Mouse (Mus musculus) inflammation-experienced regulatory T-cells (primary cell): Measurements from ENCODE around the gene Pcp4l1. TPM values are rescaled to one million over a fixed set of nuclear protein-coding genes. Genes with fewer than 3 reads are reported as not detected.

ENCODE experiments used
- polyA plus RNA-seq, 2 experiments: library from polyadenylated mRNA; unstranded; fragments of 100-300 nt; shearing (Covaris generic); gene quantifications; one replicate each; pipeline ENCODE4 v1.2.1; 2017

Gene Pcp4l1
- polyA plus RNA-seq: under 1 TPM in 1 of 2 experiments, not detected in 1; 0.17 TPM

GRCm38 (mm10) chr1:171195887-171196397 is at the start of gene Pcp4l1:
Gene Pcp4l1, minus strand, starts transcription at chr1:171196268.

DNA sequence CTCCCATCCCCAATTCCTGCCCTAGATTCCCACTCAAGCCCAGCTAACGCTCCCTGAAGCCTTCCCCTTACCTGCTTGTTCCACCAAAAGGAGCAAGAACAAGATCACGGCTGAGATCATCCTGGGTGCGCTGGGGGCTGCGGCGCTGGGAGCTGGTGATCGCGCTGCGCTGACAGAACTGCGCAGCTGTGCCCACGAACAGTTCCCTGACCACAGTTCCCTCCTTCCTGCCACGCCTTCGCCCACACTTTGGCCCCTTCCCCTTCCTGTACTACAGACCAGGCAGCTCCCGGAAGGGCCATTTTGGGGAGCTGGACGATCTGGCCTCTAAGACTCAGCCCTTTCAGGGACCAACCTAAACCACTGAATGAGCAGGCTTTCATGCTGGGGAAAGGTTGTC is 38.1 kb upstream of the Pcp4l1 start, which contains the start of gene Fcer1g:
Gene Fcer1g (minus strand): TSS at position 240 of the 400 bp plus-strand sequence.

GRCm38 (mm10) chr1:171224857-171225256 is 28.8 kb upstream of the Pcp4l1 start, which contains the start of gene Apoa2:
Gene Apoa2, plus strand, starts transcription at chr1:171225054.

DNA sequence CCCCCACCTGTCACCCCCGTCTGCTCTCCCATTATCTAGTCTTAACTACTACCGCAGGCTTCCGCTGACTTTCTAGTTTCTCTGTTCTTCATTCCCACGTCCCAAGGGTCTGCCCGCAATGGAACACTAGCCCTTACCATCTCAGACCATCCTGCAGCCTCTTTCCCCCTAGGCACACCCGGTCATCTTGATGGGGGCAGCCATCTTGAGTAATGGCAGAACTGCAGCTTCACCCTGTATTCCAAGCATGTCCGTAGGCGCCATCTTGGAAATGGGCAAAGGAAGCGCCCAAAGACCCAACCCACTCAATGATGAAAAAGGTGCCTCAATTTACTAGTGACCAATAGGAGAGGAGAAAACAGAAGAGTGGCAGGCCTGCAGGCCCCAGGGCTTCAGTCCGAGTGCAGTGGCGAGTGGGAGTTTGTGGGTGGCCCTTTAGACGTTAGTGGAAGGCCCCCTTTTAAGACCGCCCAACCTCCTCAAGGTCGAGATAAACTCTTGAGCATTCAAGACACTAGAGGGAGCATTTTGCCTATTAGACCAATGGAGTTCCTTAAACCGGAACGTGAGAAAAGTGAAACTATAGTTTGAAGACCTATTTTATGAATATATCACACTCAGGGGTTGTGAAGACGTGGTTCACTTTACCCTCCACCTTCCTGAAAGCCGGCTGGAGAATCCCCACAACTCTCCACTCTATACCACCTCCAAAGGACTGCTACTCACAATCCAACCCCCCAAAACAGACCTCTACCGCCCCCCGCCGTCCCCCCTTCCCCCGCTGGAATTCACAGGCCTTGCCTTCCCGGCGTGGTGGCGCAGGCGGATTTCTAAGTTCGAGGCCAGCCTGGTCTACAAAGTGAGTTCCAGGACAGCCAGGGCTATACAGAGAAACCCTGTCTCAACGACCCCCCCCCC is 26.4 kb upstream of the Pcp4l1 start, which contains the start of gene Tomm40l:
Gene Tomm40l (minus strand): TSS at position 277 of the 918 bp plus-strand sequence.

DNA sequence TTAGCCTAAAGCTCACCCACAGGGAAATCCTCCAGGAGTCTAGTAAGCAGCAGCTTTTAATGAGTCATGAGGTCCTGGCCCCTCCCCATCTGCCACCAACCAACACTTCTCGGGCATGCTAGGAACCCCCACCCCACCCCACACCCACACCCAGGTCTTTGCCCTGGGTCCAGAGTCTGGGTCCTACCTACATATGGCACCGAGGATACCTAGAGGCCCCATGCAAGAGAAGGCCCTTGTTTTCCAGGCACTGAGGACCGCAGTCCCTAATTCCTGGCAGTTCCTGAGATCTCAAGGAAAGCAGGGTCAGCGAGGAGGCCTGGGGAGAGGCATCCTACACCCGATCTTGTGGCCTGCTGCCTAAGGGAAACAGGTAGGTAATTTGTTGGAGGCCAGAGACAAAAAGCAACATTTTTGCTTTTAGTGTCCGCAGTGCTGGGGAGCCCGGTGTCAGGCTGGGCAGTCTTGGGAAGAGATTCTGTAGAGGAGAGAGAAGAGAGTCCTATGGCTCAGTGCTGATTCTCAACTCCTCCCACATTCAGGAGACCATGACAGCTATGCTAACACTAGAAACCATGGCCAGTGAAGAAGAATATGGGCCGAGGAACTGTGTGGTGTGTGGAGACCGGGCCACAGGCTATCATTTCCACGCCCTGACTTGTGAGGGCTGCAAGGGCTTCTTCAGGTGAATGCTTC is 17.9 kb upstream of the Pcp4l1 start, which contains the start of gene Nr1i3:
Gene Nr1i3 (plus strand): TSS at position 170 of the 696 bp plus-strand sequence.

DNA sequence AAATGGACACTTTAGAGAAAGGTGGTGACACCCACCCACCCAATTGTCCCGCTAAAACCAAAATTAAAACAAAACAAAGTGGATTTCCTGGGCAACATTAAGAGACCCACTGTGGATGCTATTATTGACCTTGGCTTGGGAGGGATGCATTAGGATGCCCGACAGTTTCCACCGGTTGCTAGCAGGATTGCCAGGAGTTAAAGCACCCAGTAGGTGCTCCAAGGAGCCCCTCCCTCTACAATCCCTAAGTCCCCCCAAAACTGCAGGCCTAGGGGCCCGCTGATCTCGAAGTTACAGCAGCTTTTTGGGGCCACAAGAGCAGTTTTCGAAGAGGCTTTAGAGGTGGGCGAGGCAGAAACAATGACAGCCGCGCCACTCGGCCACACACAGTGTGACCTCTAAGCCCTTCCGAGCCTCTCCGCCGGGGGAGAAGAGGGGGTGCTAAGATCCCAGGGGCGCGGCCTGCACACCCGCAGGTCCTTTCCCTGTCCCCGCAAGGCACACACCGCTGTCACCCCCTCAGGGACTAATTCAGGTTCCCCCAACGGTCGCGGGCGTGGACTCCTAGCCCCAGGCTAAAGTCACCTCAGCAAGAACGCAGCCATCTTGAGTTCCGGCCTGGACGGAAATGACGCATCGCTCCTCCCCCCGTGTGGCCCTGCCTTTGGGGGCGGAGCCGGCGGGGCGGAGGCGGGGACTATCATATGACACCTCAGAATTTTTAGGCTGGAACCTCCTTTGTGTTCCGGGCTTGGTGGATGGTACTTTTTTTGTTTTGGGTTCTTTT is 45.9 kb downstream of the Pcp4l1 start, which contains the start of the genes Sdhc and Mpz:
Gene Sdhc (minus strand): TSS at position 630 of the 787 bp plus-strand sequence.
Gene Mpz (plus strand): TSS at position 738 of the 787 bp plus-strand sequence.

Other genes with a start within 250 kb of the Pcp4l1 start
- 1 to 10 TPM; 1.5 to 4.3 TPM for gene Fcgr2b, start 219.7 kb downstream of the Pcp4l1 start, polyA plus RNA-seq
- gene Fcgr4, start 177.3 kb downstream of the Pcp4l1 start, polyA plus RNA-seq: 1 to 10 TPM in 1 of 2 experiments, under 1 TPM in 1; 0.17 to 2.2 TPM
- gene Fcgr3, start 131.3 kb downstream of the Pcp4l1 start, polyA plus RNA-seq: 1 to 10 TPM in 1 of 2 experiments, under 1 TPM in 1; 0.36 to 4.0 TPM
- gene Cfap126, start 82.3 kb downstream of the Pcp4l1 start, polyA plus RNA-seq: 1 to 10 TPM in 1 of 2 experiments, not detected in 1; 3.6 TPM
- 100 to 1,000 TPM; 156 to 158 TPM for gene Sdhc, start 45.7 kb downstream of the Pcp4l1 start, polyA plus RNA-seq
- under 1 TPM in 1 of 2 experiments, not detected in 1; 0.36 TPM for gene Mpz, start 45.6 kb downstream of the Pcp4l1 start, polyA plus RNA-seq
- gene Nr1i3, start 17.7 kb upstream of the Pcp4l1 start, polyA plus RNA-seq: 1 to 10 TPM in 1 of 2 experiments, under 1 TPM in 1; 0.27 to 1.2 TPM
- 10 to 100 TPM; 29.9 to 43.7 TPM for gene Tomm40l, start 26.2 kb upstream of the Pcp4l1 start, polyA plus RNA-seq
- not detected for gene Apoa2, start 28.8 kb upstream of the Pcp4l1 start, polyA plus RNA-seq
- 10 to 100 TPM in 1 of 2 experiments, 1 to 10 TPM in 1; 3.4 to 15.4 TPM for gene Fcer1g, start 38.1 kb upstream of the Pcp4l1 start, polyA plus RNA-seq
- gene Adamts4, start 54.2 kb upstream of the Pcp4l1 start, polyA plus RNA-seq: 1 to 10 TPM in 1 of 2 experiments, not detected in 1; 1.3 TPM
- 100 to 1,000 TPM; 174 to 195 TPM for gene Ndufs2, start 55.1 kb upstream of the Pcp4l1 start, polyA plus RNA-seq
- 10 to 100 TPM; 39.8 to 41.4 TPM for gene B4galt3, start 74.1 kb upstream of the Pcp4l1 start, polyA plus RNA-seq
- gene Ppox, start 84.9 kb upstream of the Pcp4l1 start, polyA plus RNA-seq: 10 to 100 TPM; 63.5 to 98.8 TPM
- gene Usp21, start 91.7 kb upstream of the Pcp4l1 start, polyA plus RNA-seq: 10 to 100 TPM; 58.7 to 64.2 TPM
- gene Ufc1, start 98.8 kb upstream of the Pcp4l1 start, polyA plus RNA-seq: 10 to 100 TPM; 64.4 to 71.1 TPM
- 10 to 100 TPM; 42.6 to 52.0 TPM for gene Dedd, start 132.9 kb upstream of the Pcp4l1 start, polyA plus RNA-seq
- gene Nit1, start 149.4 kb upstream of the Pcp4l1 start, polyA plus RNA-seq: 10 to 100 TPM; 42.0 to 43.2 TPM
- 100 to 1,000 TPM in 1 of 2 experiments, 10 to 100 TPM in 1; 80.8 to 111 TPM for gene Pfdn2, start 149.4 kb upstream of the Pcp4l1 start, polyA plus RNA-seq
- not detected for gene Klhdc9, start 164.5 kb upstream of the Pcp4l1 start, polyA plus RNA-seq
- 1 to 10 TPM in 1 of 2 experiments, under 1 TPM in 1; 0.29 to 1.4 TPM for gene Nectin4, start 173.8 kb upstream of the Pcp4l1 start, polyA plus RNA-seq
- gene Arhgap30, start 192.7 kb upstream of the Pcp4l1 start, polyA plus RNA-seq: 100 to 1,000 TPM; 170 to 197 TPM
- 10 to 100 TPM; 72.9 to 77.0 TPM for gene Usf1, start 215.0 kb upstream of the Pcp4l1 start, polyA plus RNA-seq
- gene Tstd1, start 222.6 kb upstream of the Pcp4l1 start, polyA plus RNA-seq: 1 to 10 TPM; 2.6 to 3.1 TPM
- gene F11r, start 241.3 kb upstream of the Pcp4l1 start, polyA plus RNA-seq: 1 to 10 TPM in 1 of 2 experiments, not detected in 1; 1.8 TPM